ENCODE assay signal across 12 mouse cellular contexts in the genomic region with DNA sequence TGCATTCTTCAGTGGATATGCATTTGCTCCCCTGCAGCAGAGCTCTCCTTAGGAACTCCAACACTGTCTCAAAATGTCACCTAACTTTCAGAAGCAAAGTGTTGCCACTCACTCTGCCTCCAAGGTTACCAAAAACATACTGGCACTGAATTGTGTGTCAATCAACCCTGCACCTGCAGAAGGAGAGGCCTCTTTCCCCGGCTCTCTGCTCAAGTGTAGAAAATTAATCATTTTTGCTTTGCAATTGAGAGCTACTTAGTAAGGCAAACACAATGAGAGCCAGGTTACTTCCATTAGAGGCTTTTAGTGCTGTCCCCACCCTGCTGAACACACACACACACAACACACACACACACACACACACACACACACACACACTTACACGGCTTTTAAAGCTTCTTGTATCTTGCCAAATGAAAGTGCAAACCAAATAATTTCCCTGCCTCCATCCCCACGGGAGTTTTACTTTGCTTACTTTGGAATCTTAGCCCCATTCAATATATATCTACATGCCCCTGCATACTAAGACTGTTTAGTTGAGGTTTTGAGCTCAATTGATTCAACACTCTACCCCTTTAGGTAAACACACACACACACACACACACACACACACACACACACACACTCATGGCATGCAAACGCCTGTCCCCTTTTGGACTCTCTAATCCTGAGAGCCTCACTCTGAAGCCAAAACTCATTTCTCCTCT. TPM values are rescaled to one million over a fixed set of nuclear protein-coding genes. Genes with fewer than 3 reads are reported as not detected.
DNase-seq lines count a peak whose midpoint lies in the region; ATAC-seq and TF ChIP-seq lines count a peak whose summit lies in the region.
"Had no signal": no experiment of that assay in that cellular context is flagged by ENCODE, and none has a peak within 500 bp of the region (broad histone marks: within the 10 kb centered on the region; RNA-seq: fewer than 3 reads in every experiment).

No protein-coding gene starts in this region.

- H3K4me1 ChIP-seq in midbrain, embryonic 10.5 days = peaks cover 24% of the 10 kb centered on the region
- peaks cover 6% of the 10 kb centered on the region; the same call in 1 of the 2 replicates for H3K4me1 ChIP-seq in midbrain, embryonic 11.5 days (ENCODE audit: control insufficient read depth, insufficient read depth, low read length)
- H3K4me1 ChIP-seq in embryonic facial prominence, embryonic 14.5 days (ENCODE audit: control insufficient read depth, insufficient read depth, low read length) = no peaks in the 10 kb centered on the region; the same call in 1 of the 2 replicates
- 0 out of 2 replicates have a peak, but pooled peaks cover 3% of the 10 kb centered on the region for H3K4me1 ChIP-seq in lung, postnatal 0 days (ENCODE audit: insufficient read depth, low read depth, low read length)
- H3K4me1 ChIP-seq in stomach, embryonic 16.5 days (ENCODE audit: control insufficient read depth, insufficient read depth, low read length) = no peaks in the 10 kb centered on the region
- H3K4me1 ChIP-seq in kidney, embryonic 14.5 days (ENCODE audit: control insufficient read depth, insufficient read depth, low read length) = no peaks in the 10 kb centered on the region
- H3K4me1 ChIP-seq in liver, embryonic 12.5 days = no peaks in the 10 kb centered on the region

- DNase-seq in midbrain, embryonic 10.5 days (ENCODE audit: low spot score) = no peak
- DNase-seq in midbrain, embryonic 11.5 days (ENCODE audit: low spot score, missing footprints) = no peak
- peak; percentile 27 for DNase-seq in embryonic facial prominence, embryonic 14.5 days (ENCODE audit: low spot score)
- peak; percentile 71 for DNase-seq in lung, postnatal 0 days (ENCODE audit: low spot score)
- DNase-seq in spleen, postnatal 4 days (ENCODE audit: low spot score in 2 of 2) = no peak
- DNase-seq: adrenal gland, postnatal 25 days; layer of hippocampus, adult 9-11 months; thymus, postnatal 14 days had no signal

- H3K9ac ChIP-seq in midbrain, embryonic 11.5 days (ENCODE audit: low read length) = no peak overlapping the region
- H3K9ac ChIP-seq in embryonic facial prominence, embryonic 14.5 days (ENCODE audit: low read depth, low read length) = no peak overlapping the region
- no peak overlapping the region for H3K9ac ChIP-seq in lung, postnatal 0 days (replicated peaks; ENCODE audit: low read depth)
- no peak overlapping the region for H3K9ac ChIP-seq in stomach, embryonic 16.5 days (ENCODE audit: low read length)
- H3K9ac ChIP-seq in kidney, embryonic 14.5 days (ENCODE audit: low read depth, low read length) = no peak overlapping the region
- H3K9ac ChIP-seq in liver, embryonic 12.5 days = no peak overlapping the region

- H3K36me3 ChIP-seq in midbrain, embryonic 10.5 days = no peaks in the 10 kb centered on the region
- H3K36me3 ChIP-seq in midbrain, embryonic 11.5 days (ENCODE audit: control insufficient read depth, insufficient read depth, low read length) = no peaks in the 10 kb centered on the region
- no peaks in the 10 kb centered on the region for H3K36me3 ChIP-seq in embryonic facial prominence, embryonic 14.5 days (ENCODE audit: control insufficient read depth, insufficient read depth, low read length)
- no peaks in the 10 kb centered on the region for H3K36me3 ChIP-seq in lung, postnatal 0 days (ENCODE audit: insufficient read depth, low read length)
- no peaks in the 10 kb centered on the region for H3K36me3 ChIP-seq in stomach, embryonic 16.5 days (ENCODE audit: control insufficient read depth, insufficient read depth, low read length)
- H3K36me3 ChIP-seq in kidney, embryonic 14.5 days (ENCODE audit: control insufficient read depth, insufficient read depth, low read length) = no peaks in the 10 kb centered on the region
- H3K36me3 ChIP-seq in liver, embryonic 12.5 days = no peaks in the 10 kb centered on the region

- TF ChIP-seq EP300 in lung, postnatal 0 days (IDR thresholded peaks at IDR 0.05) = no peak

- H3K27ac ChIP-seq in midbrain, embryonic 10.5 days (replicated peaks) = no peak overlapping the region
- H3K27ac ChIP-seq in midbrain, embryonic 11.5 days (ENCODE audit: low read depth, low read length) = no peak overlapping the region
- no peak overlapping the region for H3K27ac ChIP-seq in embryonic facial prominence, embryonic 14.5 days (replicated peaks; ENCODE audit: low read depth, low read length)
- H3K27ac ChIP-seq in lung, postnatal 0 days (ENCODE audit: low read length) = no peak overlapping the region
- peak overlapping the region; percentile 7; the same call in 1 of the 2 replicates for H3K27ac ChIP-seq in stomach, embryonic 16.5 days (ENCODE audit: low read length)
- no peak overlapping the region for H3K27ac ChIP-seq in kidney, embryonic 14.5 days (ENCODE audit: low read depth, low read length)
- no peak overlapping the region for H3K27ac ChIP-seq in liver, embryonic 12.5 days
- H3K27ac ChIP-seq: macrophage had no signal

- H3K27me3 ChIP-seq in midbrain, embryonic 10.5 days (ENCODE audit: low read depth, poor library complexity, severe bottlenecking) = peaks cover 40% of the 10 kb centered on the region
- peaks cover 12% of the 10 kb centered on the region for H3K27me3 ChIP-seq in midbrain, embryonic 11.5 days (ENCODE audit: control insufficient read depth, insufficient read depth, low read length)
- peaks cover 33% of the 10 kb centered on the region for H3K27me3 ChIP-seq in embryonic facial prominence, embryonic 14.5 days (replicated peaks; ENCODE audit: control insufficient read depth, insufficient read depth, low read length)
- H3K27me3 ChIP-seq in lung, postnatal 0 days (replicated peaks; ENCODE audit: insufficient read depth, low read length) = no peaks in the 10 kb centered on the region
- H3K27me3 ChIP-seq in stomach, embryonic 16.5 days (ENCODE audit: control insufficient read depth, insufficient read depth, low read length) = 0 out of 2 replicates have a peak, but pooled peaks cover 8% of the 10 kb centered on the region
- H3K27me3 ChIP-seq in kidney, embryonic 14.5 days (ENCODE audit: control insufficient read depth, insufficient read depth, low read length) = peaks cover 19% of the 10 kb centered on the region
- peaks cover 35% of the 10 kb centered on the region for H3K27me3 ChIP-seq in liver, embryonic 12.5 days (replicated peaks)

- H3K9me3 ChIP-seq in midbrain, embryonic 10.5 days (replicated peaks) = no peaks in the 10 kb centered on the region
- H3K9me3 ChIP-seq in midbrain, embryonic 11.5 days (ENCODE audit: control insufficient read depth, low read length) = no peaks in the 10 kb centered on the region
- H3K9me3 ChIP-seq in embryonic facial prominence, embryonic 14.5 days (ENCODE audit: control insufficient read depth, low read length) = no peaks in the 10 kb centered on the region
- no peaks in the 10 kb centered on the region for H3K9me3 ChIP-seq in lung, postnatal 0 days (ENCODE audit: low read length)
- no peaks in the 10 kb centered on the region for H3K9me3 ChIP-seq in stomach, embryonic 16.5 days (replicated peaks; ENCODE audit: control insufficient read depth, low read length)
- H3K9me3 ChIP-seq in kidney, embryonic 14.5 days (ENCODE audit: control insufficient read depth, low read length) = no peaks in the 10 kb centered on the region
- no peaks in the 10 kb centered on the region for H3K9me3 ChIP-seq in liver, embryonic 12.5 days (replicated peaks)

- no peak overlapping the region for H3K4me2 ChIP-seq in midbrain, embryonic 11.5 days
- peak overlapping the region; percentile 91; the same call in 1 of the 2 replicates for H3K4me2 ChIP-seq in embryonic facial prominence, embryonic 14.5 days (ENCODE audit: low read depth, low read length)
- H3K4me2 ChIP-seq in lung, postnatal 0 days (replicated peaks; ENCODE audit: low read depth, low read length) = no peak overlapping the region
- H3K4me2 ChIP-seq in stomach, embryonic 16.5 days (ENCODE audit: low read depth, low read length) = peak overlapping the region; percentile 75; the same call in 1 of the 2 replicates
- no peak overlapping the region for H3K4me2 ChIP-seq in kidney, embryonic 14.5 days (replicated peaks; ENCODE audit: low read depth, low read length)
- no peak overlapping the region for H3K4me2 ChIP-seq in liver, embryonic 12.5 days

- H3K4me3 ChIP-seq in midbrain, embryonic 10.5 days = peak overlapping the region; percentile 69; the same call in 1 of the 2 replicates
- no peak overlapping the region; the same call in 1 of the 2 replicates for H3K4me3 ChIP-seq in midbrain, embryonic 11.5 days (ENCODE audit: low read depth, low read length)
- peak overlapping the region; percentile 54 for H3K4me3 ChIP-seq in embryonic facial prominence, embryonic 14.5 days (ENCODE audit: low read depth, low read length)
- H3K4me3 ChIP-seq in lung, postnatal 0 days (ENCODE audit: low read depth, low read length) = no peak overlapping the region
- H3K4me3 ChIP-seq in stomach, embryonic 16.5 days (replicated peaks; ENCODE audit: low read length) = peak overlapping the region; percentile 61
- no peak overlapping the region for H3K4me3 ChIP-seq in kidney, embryonic 14.5 days (ENCODE audit: low read length)
- no peak overlapping the region for H3K4me3 ChIP-seq in liver, embryonic 12.5 days

- TF ChIP-seq CTCF in lung, postnatal 0 days (IDR thresholded peaks at IDR 0.05) = no peak

- 62% methylated on average over 4 of the region's 4 CpGs for WGBS in midbrain, embryonic 10.5 days
- WGBS in midbrain, embryonic 11.5 days = 45% methylated on average over 4 of the region's 4 CpGs
- 32% methylated on average over 4 of the region's 4 CpGs for WGBS in embryonic facial prominence, embryonic 14.5 days
- WGBS in lung, postnatal 0 days = 25% methylated on average over 4 of the region's 4 CpGs
- WGBS in stomach, embryonic 16.5 days = 21% methylated on average over 4 of the region's 4 CpGs
- 29% methylated on average over 4 of the region's 4 CpGs for WGBS in kidney, embryonic 14.5 days
- 50% methylated on average over 4 of the region's 4 CpGs for whole genome bisulfite sequencing in liver, embryonic 12.5 days (ENCODE audit: insufficient replicate concordance)

- ATAC-seq in midbrain, embryonic 11.5 days (ENCODE audit: low FRiP score) = no peak
- no peak for ATAC-seq in embryonic facial prominence, embryonic 14.5 days (ENCODE audit: low read depth)
- ATAC-seq in lung, postnatal 0 days = peak; percentile 75
- ATAC-seq in stomach, embryonic 16.5 days (ENCODE audit: insufficient read depth, low FRiP score) = peak; percentile 55; the same call in 1 of the 2 replicates
- ATAC-seq in kidney, embryonic 14.5 days (ENCODE audit: low FRiP score, low TSS enrichment) = no peak
- ATAC-seq in liver, embryonic 12.5 days = no peak

RNA-seq across cellular contexts. Expression of gene Kctd8, which starts 2.4 kb away (rescaled TPM):
- polyA plus RNA-seq in midbrain, embryonic 10.5 days (2016; fragmentation: Nextera tagmentation; extraction: Ambion mirVana) = 0.90 and 1.9 TPM in 2 replicates
- polyA plus RNA-seq in midbrain, embryonic 11.5 days (2014; fragmentation: Nextera tagmentation; extraction: Ambion mirVana) = 2.5 and 2.6 TPM in 2 replicates
- 3.2 and 3.5 TPM in 2 replicates for polyA plus RNA-seq in embryonic facial prominence, embryonic 14.5 days (2014; fragmentation: Nextera tagmentation; extraction: Ambion mirVana)
- 2.9 and 3.0 TPM in 2 replicates for polyA plus RNA-seq in lung, postnatal 0 days (2015; fragmentation: Nextera tagmentation; extraction: Ambion mirVana)
- polyA plus RNA-seq in stomach, embryonic 16.5 days (2015; fragmentation: Nextera tagmentation; extraction: Ambion mirVana) = 2.1 and 2.4 TPM in 2 replicates
- 0.60 and 0.61 TPM in 2 replicates for polyA plus RNA-seq in kidney, embryonic 14.5 days (2014; fragmentation: Nextera tagmentation; extraction: Ambion mirVana)
- polyA plus RNA-seq in liver, embryonic 12.5 days (2016; fragmentation: Nextera tagmentation; extraction: Ambion mirVana) = 0.11 and 0.16 TPM in 2 replicates
- polyA plus RNA-seq: macrophage had no signal

Comparison
In these comparisons a context has a peak if more than half of its experiments do, and no peak if none do; other contexts are left out.
1. H3K4me3 ChIP-seq: peak in midbrain, embryonic 10.5 days (single experiment), embryonic facial prominence, embryonic 14.5 days (single experiment) and stomach, embryonic 16.5 days (single experiment); none in midbrain, embryonic 11.5 days (single experiment), lung, postnatal 0 days (single experiment), kidney, embryonic 14.5 days (single experiment) and liver, embryonic 12.5 days (single experiment).
2. DNase-seq: peak in embryonic facial prominence, embryonic 14.5 days (single experiment) and lung, postnatal 0 days (single experiment); none in midbrain, embryonic 10.5 days (single experiment), midbrain, embryonic 11.5 days (single experiment) and spleen, postnatal 4 days (0 of 2).
3. ATAC-seq: peak in lung, postnatal 0 days (single experiment) and stomach, embryonic 16.5 days (single experiment); none in midbrain, embryonic 11.5 days (single experiment), embryonic facial prominence, embryonic 14.5 days (single experiment), kidney, embryonic 14.5 days (single experiment) and liver, embryonic 12.5 days (single experiment).
4. H3K4me2 ChIP-seq: peak in embryonic facial prominence, embryonic 14.5 days (single experiment) and stomach, embryonic 16.5 days (single experiment); none in midbrain, embryonic 11.5 days (single experiment), lung, postnatal 0 days (single experiment), kidney, embryonic 14.5 days (single experiment) and liver, embryonic 12.5 days (single experiment).